Mouse (Mus musculus): ENCODE data around the gene Rpia.

GRCm38 (mm10) chr6:70837297-70837696 lies 45.3 kb upstream of the Rpia start:
- TF ChIP-seq CTCF (conservative IDR thresholded peaks at IDR 0.05; ENCODE audit: low read length) (no peak), POU5F1 (IDR thresholded peaks at IDR 0.05; ENCODE audit: borderline replicate concordance, low read length) (no peak)
